In genomic region chr11:37186132-37186531, GRCm38 (mm10) we compare ENCODE assay signal across 8 mouse cellular contexts. TPM values are rescaled to one million over a fixed set of nuclear protein-coding genes. Genes with fewer than 3 reads are reported as not detected.
A peak's percentile ranks its signal among the peaks of the same experiment; 100 is the strongest.
DNase-seq lines count a peak whose midpoint lies in the region; ATAC-seq and TF ChIP-seq lines count a peak whose summit lies in the region.

No protein-coding gene starts in this region.

- TF ChIP-seq CTCF in liver, adult 2 months (IDR thresholded peaks at IDR 0.05; ENCODE audit: low read depth, low read length): peak; percentile 53
- TF ChIP-seq CTCF in lung, adult 2 months (IDR thresholded peaks at IDR 0.05; ENCODE audit: insufficient read depth, low read length): 0 out of 2 replicates have a peak, but pooled peaks have one; percentile 2

- 9% methylated on average over 3 of the region's 3 CpGs for WGBS in liver, adult 2 months
- 4% methylated on average over 3 of the region's 3 CpGs for WGBS in liver, embryonic 12.5 days (ENCODE audit: insufficient replicate concordance)
- 4% methylated on average over 3 of the region's 3 CpGs for WGBS in lung, adult 2 months

- peak; percentile 45 for DNase-seq in liver, adult 2 months (ENCODE audit: extremely low read depth, low read depth, low spot score)
- peak; percentile 4 for DNase-seq in c-Kit-positive CD71-negative TER-119-negative erythroid progenitor cells, embryonic 14.5 days (ENCODE audit: low read depth)
- peak; percentile 13 to 74 for DNase-seq in kidney, postnatal 36 days
- DNase-seq in lung, adult 2 months: peak; percentile 6
- peak; percentile 68 for DNase-seq in testis, postnatal 10 days (ENCODE audit: low spot score)

- no peak overlapping the region for H3K4me2 ChIP-seq in liver, embryonic 12.5 days

- no peaks in the 10 kb centered on the region for H3K27me3 ChIP-seq in liver, adult 2 months (ENCODE audit: control insufficient read depth, insufficient read depth, low read length)
- H3K27me3 ChIP-seq in liver, embryonic 12.5 days (replicated peaks): no peaks in the 10 kb centered on the region

- no peak overlapping the region for H3K27ac ChIP-seq in liver, adult 2 months (replicated peaks; ENCODE audit: insufficient read depth, low read depth, low read length)
- H3K27ac ChIP-seq in liver, embryonic 12.5 days: no peak overlapping the region

- no peak overlapping the region for H3K9ac ChIP-seq in liver, adult 2 months (ENCODE audit: low read depth, low read length)
- no peak overlapping the region for H3K9ac ChIP-seq in liver, embryonic 12.5 days

- ATAC-seq in liver, embryonic 12.5 days: no peak
- peak; percentile 97 for ATAC-seq in frontal cortex, adult (ENCODE audit: low TSS enrichment)
- no peak for ATAC-seq in inflammation-experienced regulatory T-cells, adult 6 months

- no peaks in the 10 kb centered on the region for H3K4me1 ChIP-seq in liver, adult 2 months (ENCODE audit: control insufficient read depth, insufficient read depth, low read length)
- no peaks in the 10 kb centered on the region for H3K4me1 ChIP-seq in liver, embryonic 12.5 days
- H3K4me1 ChIP-seq in lung, adult 2 months (ENCODE audit: control insufficient read depth, insufficient read depth, low read length): no peaks in the 10 kb centered on the region

- H3K4me3 ChIP-seq in liver, adult 2 months (ENCODE audit: insufficient read depth, low read depth, low read length): no peak overlapping the region
- H3K4me3 ChIP-seq in liver, embryonic 12.5 days: no peak overlapping the region
- no peak overlapping the region for H3K4me3 ChIP-seq in lung, adult 2 months (replicated peaks; ENCODE audit: extremely low read depth, low read depth, low read length)

- H3K36me3 ChIP-seq in liver, adult 2 months (ENCODE audit: control insufficient read depth, insufficient read depth, low read length): no peaks in the 10 kb centered on the region
- H3K36me3 ChIP-seq in liver, embryonic 12.5 days: no peaks in the 10 kb centered on the region

- no peaks in the 10 kb centered on the region for H3K9me3 ChIP-seq in liver, embryonic 12.5 days (replicated peaks)

- no peaks in the 10 kb centered on the region for H3K79me2 ChIP-seq in liver, adult 2 months (ENCODE audit: control insufficient read depth, insufficient read depth, low read length)

- TF ChIP-seq POLR2A in liver, adult 2 months (IDR thresholded peaks at IDR 0.05; ENCODE audit: extremely low read depth, insufficient read depth, low read length): no peak
- TF ChIP-seq POLR2A in lung, adult 2 months (IDR thresholded peaks at IDR 0.05; ENCODE audit: borderline replicate concordance, extremely low read depth, low read depth, low read length): no peak

RNA-seq across cellular contexts. Expression of gene Tenm2, which starts 49.6 kb away (rescaled TPM):
- 0.07 TPM in 1 of 2 replicates, not detected in the other for total RNA-seq in liver, adult 2 months (2014; rRNA removed)
- not detected in 2 replicates for polyA plus RNA-seq in liver, adult 2 months (2012; rRNA removed)
- 0.04 and 0.23 TPM in 2 replicates for polyA plus RNA-seq in liver, embryonic 12.5 days (2016; fragmentation: Nextera tagmentation; extraction: Ambion mirVana)
- 0.07 and 0.36 TPM in 2 replicates for polyA plus RNA-seq in lung, adult 2 months (2012; rRNA removed)
- not detected for polyA plus RNA-seq in inflammation-experienced regulatory T-cells, adult 6 months (2017; shearing (Covaris generic))

Comparison
In these comparisons a context has a peak if more than half of its experiments do, and no peak if none do; other contexts are left out.
1. DNase-seq: peak in every context shown above with its lines; median percentile 68 in testis, postnatal 10 days; 45 in liver, adult 2 months; 44 in kidney, postnatal 36 days; 6 in lung, adult 2 months; 4 in c-Kit-positive CD71-negative TER-119-negative erythroid progenitor cells, embryonic 14.5 days.